Mouse (Mus musculus) layer of hippocampus, adult 11-12 months (tissue): ENCODE results near the gene Etl4.

Experiments used
- DNase-seq: peaks from one replicate; pipeline ENCODE4 v3.0.0; 2022; ENCODE audit warnings: low spot score

The Etl4 gene

GRCm38 (mm10) chr2:20520636-20521595, 611.3 kb downstream of the Etl4 start:
- DNase-seq, result peak; percentile 8

GRCm38 (mm10) chr2:20521686-20522285, 612.2 kb downstream of the Etl4 start:
- no peak for DNase-seq

GRCm38 (mm10) chr2:20523636-20524035, 614.1 kb downstream of the Etl4 start:
- DNase-seq, result no peak

GRCm38 (mm10) chr2:20525879-20526593, 616.5 kb downstream of the Etl4 start:
- no peak for DNase-seq

GRCm38 (mm10) chr2:20526856-20527255, 617.3 kb downstream of the Etl4 start:
- DNase-seq, result no peak

GRCm38 (mm10) chr2:20532623-20533022, 623.0 kb downstream of the Etl4 start:
- no peak for DNase-seq

GRCm38 (mm10) chr2:20537785-20538184, 628.2 kb downstream of the Etl4 start:
- DNase-seq, result no peak

GRCm38 (mm10) chr2:20538871-20539270, 629.3 kb downstream of the Etl4 start:
- DNase-seq, result no peak

- DNase-seq, result no peak
Observed at GRCm38 (mm10) chr2:20541261-20541660, 631.7 kb downstream of the Etl4 start.

- DNase-seq, result no peak
Observed at GRCm38 (mm10) chr2:20542286-20542685, 632.7 kb downstream of the Etl4 start.

GRCm38 (mm10) chr2:20545624-20546023, 636.0 kb downstream of the Etl4 start:
- no peak for DNase-seq

GRCm38 (mm10) chr2:20546496-20547348, 637.1 kb downstream of the Etl4 start:
- DNase-seq, result no peak

- DNase-seq, result no peak
Observed at GRCm38 (mm10) chr2:20547349-20547677, 637.7 kb downstream of the Etl4 start.

- DNase-seq, result no peak
Observed at GRCm38 (mm10) chr2:20547686-20548624, 638.4 kb downstream of the Etl4 start.

GRCm38 (mm10) chr2:20549065-20549464, 639.5 kb downstream of the Etl4 start:
- no peak for DNase-seq

- no peak for DNase-seq
Observed at GRCm38 (mm10) chr2:20549996-20550395, 640.4 kb downstream of the Etl4 start.

GRCm38 (mm10) chr2:20555706-20556105, 646.1 kb downstream of the Etl4 start:
- DNase-seq, result no peak

GRCm38 (mm10) chr2:20559083-20559482, 649.5 kb downstream of the Etl4 start:
- DNase-seq, result no peak

GRCm38 (mm10) chr2:20559723-20560122, 650.1 kb downstream of the Etl4 start:
- DNase-seq, result no peak

- DNase-seq, result no peak
Observed at GRCm38 (mm10) chr2:20560581-20560980, 651.0 kb downstream of the Etl4 start.

GRCm38 (mm10) chr2:20563036-20563435, 653.5 kb downstream of the Etl4 start:
- DNase-seq, result no peak
